Mouse (Mus musculus) right cerebral cortex, postnatal 4 days (tissue): ENCODE data around the gene Mcub.
A peak's percentile ranks its signal among the peaks of the same experiment; 100 is the strongest.

Experiments
- DNase-seq: peaks from one replicate; pipeline ENCODE4 v3.0.0-alpha.2; 2022

The Mcub gene

GRCm38 (mm10) chr3:129887779-129888517, 82.1 kb downstream of the Mcub start:
- no peak for DNase-seq

- DNase-seq = no peak
Measured at GRCm38 (mm10) chr3:129886430-129886829, 83.6 kb downstream of the Mcub start.

- DNase-seq = no peak
Measured at GRCm38 (mm10) chr3:129885577-129885976, 84.4 kb downstream of the Mcub start.

- DNase-seq = no peak
Measured at GRCm38 (mm10) chr3:129880925-129881593, 88.9 kb downstream of the Mcub start.

- DNase-seq = no peak
Measured at GRCm38 (mm10) chr3:129879913-129880312, 90.1 kb downstream of the Mcub start.

- no peak for DNase-seq
Measured at GRCm38 (mm10) chr3:129879131-129879757, 90.8 kb downstream of the Mcub start.

GRCm38 (mm10) chr3:129878405-129879021, 91.5 kb downstream of the Mcub start, which contains the start of gene Pla2g12a:
Gene Pla2g12a (plus strand): TSS chr3:129878606.
- peak; percentile 95 for DNase-seq

- no peak for DNase-seq
Measured at GRCm38 (mm10) chr3:129877327-129877726, 92.7 kb downstream of the Mcub start.
